Mouse (Mus musculus) kidney, embryonic 14.5 days (tissue): ENCODE data around the gene Foxo3. TPM values are rescaled to one million over a fixed set of nuclear protein-coding genes. Genes with fewer than 3 reads are reported as not detected.

Experiments
- ATAC-seq: fragments of 200-750 bp; cut with Nextera tagmentation; 2 replicates; pipeline ENCODE4 v1.8.0; 2017; ENCODE audit warnings: moderate number of reproducible peaks, mild to moderate bottlenecking, moderate TSS enrichment, moderate library complexity; ENCODE audit not compliant: low FRiP score, low TSS enrichment
- H3K27ac ChIP-seq: fragments of 300-500 bp; sonication (generic); 2 replicates; pipeline ENCODE4 v1.5.1; 2014; ENCODE audit warnings: low read depth, mild to moderate bottlenecking, low read length, moderate library complexity, mixed read lengths
- H3K27me3 ChIP-seq: fragments of 300-500 bp; sonication (generic); 2 replicates; pipeline ENCODE4 v1.6.1; 2014; ENCODE audit warnings: mild to moderate bottlenecking, low read length; ENCODE audit not compliant: control insufficient read depth, insufficient read depth
- H3K36me3 ChIP-seq: fragments of 300-500 bp; sonication (generic); 2 replicates; pipeline ENCODE4 v1.6.1; 2014; ENCODE audit warnings: low read length, mixed read lengths; ENCODE audit not compliant: control insufficient read depth, insufficient read depth
- H3K4me1 ChIP-seq: fragments of 300-500 bp; sonication (generic); 2 replicates; pipeline ENCODE4 v1.6.1; 2014; ENCODE audit warnings: low read length, mixed read lengths; ENCODE audit not compliant: control insufficient read depth, insufficient read depth
- H3K4me2 ChIP-seq: fragments of 300-500 bp; sonication (generic); replicated peaks from 2 replicates; pipeline ENCODE4 v1.6.1; 2014; ENCODE audit warnings: low read depth, mild to moderate bottlenecking, low read length
- H3K4me3 ChIP-seq: fragments of 300-500 bp; sonication (generic); 2 replicates; pipeline ENCODE4 v1.5.1; 2014; ENCODE audit warnings: mild to moderate bottlenecking, low read length
- H3K9ac ChIP-seq: fragments of 300-500 bp; sonication (generic); 2 replicates; pipeline ENCODE4 v1.6.1; 2014; ENCODE audit warnings: low read depth, mild to moderate bottlenecking, low read length, moderate library complexity
- H3K9me3 ChIP-seq: fragments of 300-500 bp; sonication (generic); 2 replicates; pipeline ENCODE4 v1.6.1; 2016; ENCODE audit warnings: low read length; ENCODE audit not compliant: control insufficient read depth
- WGBS: fragments of 180-500 bp; shearing (Covaris S2); extraction: QIAGEN DNeasy Blood & Tissue Kit; methylation state at CpG from one replicate; pipeline ENCODE4 v1.1.7; 2014; 5-methylcytosine and 5-hydroxymethylcytosine counted together
- polyA plus RNA-seq: library from polyadenylated mRNA; unstranded; fragments of >200 nt; fragmentation: Nextera tagmentation; extraction: Ambion mirVana; gene quantifications from 2 replicates; pipeline ENCODE4 v1.2.1, GENCODE M21; 2014

Gene Foxo3
- polyA plus RNA-seq, 1 experiment from 2014 or later: 8.2 TPM

DNA sequence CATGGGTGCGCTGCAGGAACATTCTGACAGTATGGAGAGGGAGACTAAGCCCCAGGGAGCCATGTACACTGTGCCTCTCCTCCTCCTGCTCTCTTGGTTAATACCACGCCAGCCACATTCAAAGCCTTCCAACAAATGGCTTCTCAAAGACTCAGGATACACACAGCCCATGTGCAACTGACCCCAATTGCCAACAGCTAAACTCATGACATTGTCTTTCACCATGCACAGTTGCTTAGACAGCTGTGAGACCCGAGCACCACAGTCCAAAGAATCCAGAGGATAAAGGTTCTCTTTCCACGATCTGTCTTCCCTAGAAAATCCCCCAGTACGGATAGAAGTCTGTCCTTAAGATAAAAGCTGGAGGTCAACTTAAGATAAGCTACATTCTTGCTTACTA lies 27.9 kb downstream of the Foxo3 start:
- H3K27ac ChIP-seq: no peak overlapping the region
- no peak for ATAC-seq
- H3K27me3 ChIP-seq: no peaks in the 10 kb centered on the region
- no peak overlapping the region for H3K4me3 ChIP-seq
- no peaks in the 10 kb centered on the region for H3K36me3 ChIP-seq
- peaks cover 17% of the 10 kb centered on the region for H3K4me1 ChIP-seq
- 66% methylated on average over 5 of the region's 5 CpGs for WGBS
- no peak overlapping the region for H3K9ac ChIP-seq
- H3K4me2 ChIP-seq: no peak overlapping the region
- no peaks in the 10 kb centered on the region for H3K9me3 ChIP-seq

DNA sequence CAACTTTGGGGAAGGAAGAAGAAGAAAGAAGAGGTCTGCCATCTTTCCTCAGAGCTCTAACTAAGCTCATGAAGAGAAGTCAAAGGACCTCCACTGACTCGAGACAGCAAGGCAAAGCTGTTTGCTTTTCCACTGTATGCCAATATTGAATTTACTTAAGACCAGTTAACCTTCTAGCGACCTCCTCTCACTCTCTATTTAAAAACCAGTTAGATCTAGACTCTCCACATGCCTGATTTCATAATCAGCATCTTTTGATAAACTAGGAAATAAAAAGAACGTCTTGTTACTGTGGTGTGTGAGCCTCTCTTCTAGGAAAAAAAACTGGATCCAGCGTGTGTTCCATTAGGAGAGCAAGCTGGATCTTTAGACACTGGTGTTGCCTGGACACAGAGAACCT lies 28.4 kb downstream of the Foxo3 start:
- WGBS: 58% methylated on average over 4 of the region's 4 CpGs
- ATAC-seq: no peak
- no peak overlapping the region for H3K4me3 ChIP-seq
- no peak overlapping the region for H3K9ac ChIP-seq
- no peaks in the 10 kb centered on the region for H3K9me3 ChIP-seq
- H3K27me3 ChIP-seq: no peaks in the 10 kb centered on the region
- no peak overlapping the region for H3K4me2 ChIP-seq
- H3K36me3 ChIP-seq: no peaks in the 10 kb centered on the region
- no peak overlapping the region for H3K27ac ChIP-seq
- peaks cover 17% of the 10 kb centered on the region for H3K4me1 ChIP-seq

DNA sequence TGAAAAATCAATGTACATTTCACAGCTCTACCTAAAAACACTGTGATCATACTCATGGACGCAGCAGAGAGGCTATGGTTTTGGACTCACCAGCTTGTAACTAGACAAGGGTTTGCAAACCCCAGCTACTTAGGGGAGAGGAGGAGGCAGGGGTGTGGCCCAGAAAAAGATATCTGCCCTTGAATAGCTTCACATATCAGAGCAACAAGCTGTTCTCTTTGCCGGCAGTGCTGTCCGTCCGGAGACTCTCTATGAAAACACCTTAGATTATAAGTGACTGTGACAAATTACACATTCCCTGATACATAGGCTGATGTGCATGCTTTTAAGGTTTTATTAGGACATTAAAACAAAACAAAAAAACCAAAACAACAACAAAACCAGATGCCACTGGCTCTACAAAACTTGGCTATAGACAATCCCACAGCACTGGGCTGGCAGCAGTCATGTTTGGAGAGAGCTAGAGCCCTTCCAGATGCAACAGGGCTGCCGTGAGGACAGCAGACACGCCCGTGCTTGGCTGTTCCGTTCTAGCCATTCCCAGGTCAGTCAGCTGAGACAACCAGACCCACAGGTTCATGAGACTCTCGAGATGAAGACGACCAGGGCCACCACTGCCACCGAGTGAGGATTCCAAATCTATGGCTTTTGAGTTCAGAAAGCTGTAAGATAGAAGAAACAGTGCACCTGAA lies 29.3 kb downstream of the Foxo3 start:
- Histone ChIP-seq H3K36me3 (no peaks in the 10 kb centered on the region), H3K27me3 (no peaks in the 10 kb centered on the region), H3K27ac (no peak overlapping the region), H3K4me1 (peaks cover 17% of the 10 kb centered on the region), H3K9ac (no peak overlapping the region), H3K9me3 (no peaks in the 10 kb centered on the region), H3K4me2 (no peak overlapping the region), H3K4me3 (no peak overlapping the region)
- no peak for ATAC-seq
- 58% methylated on average over 11 of the region's 11 CpGs for WGBS

DNA sequence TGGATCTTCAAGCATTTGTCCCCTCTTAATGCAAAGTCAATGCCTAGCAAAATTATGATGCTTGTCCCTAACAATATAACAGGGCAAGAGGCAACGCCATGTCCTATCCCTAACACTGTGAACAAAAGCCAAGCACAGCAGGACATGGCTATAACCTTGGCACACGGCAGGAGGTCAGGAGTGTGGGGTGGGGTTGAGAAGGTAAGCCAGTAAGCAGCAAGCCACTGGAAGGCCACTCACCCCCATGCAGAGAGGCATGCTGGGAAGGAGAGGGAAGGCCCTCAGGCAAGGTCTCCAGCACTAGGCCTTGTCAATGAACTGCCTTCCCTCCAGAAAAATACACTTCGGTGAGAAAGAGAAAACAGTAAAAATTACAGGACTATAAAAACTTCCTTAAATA lies 30.1 kb downstream of the Foxo3 start:
- 70% methylated on average over 3 of the region's 3 CpGs for WGBS
- Histone ChIP-seq H3K4me2 (no peak overlapping the region), H3K4me3 (no peak overlapping the region), H3K36me3 (no peaks in the 10 kb centered on the region), H3K27ac (no peak overlapping the region), H3K9me3 (no peaks in the 10 kb centered on the region), H3K4me1 (peaks cover 10% of the 10 kb centered on the region), H3K9ac (no peak overlapping the region), H3K27me3 (no peaks in the 10 kb centered on the region)
- ATAC-seq: no peak

DNA sequence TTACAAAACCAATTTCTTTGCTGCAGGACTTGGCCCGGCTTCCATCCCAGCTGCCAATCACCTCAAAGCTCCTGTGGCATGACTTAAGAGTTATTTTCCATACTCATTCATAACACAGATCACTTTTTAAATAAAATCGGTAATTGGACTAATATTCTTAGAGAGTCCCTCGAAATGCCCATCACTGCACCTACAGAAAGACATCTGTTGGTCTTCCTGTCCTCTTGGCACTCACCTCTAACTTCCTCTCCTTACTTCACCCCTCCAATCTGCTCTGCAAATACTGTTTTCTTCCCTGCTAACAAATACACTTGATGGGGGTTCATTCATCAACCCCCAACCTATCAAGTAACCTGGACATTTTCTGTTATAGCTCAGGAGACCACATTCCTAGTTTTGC lies 30.9 kb downstream of the Foxo3 start:
- no peak for ATAC-seq
- Histone ChIP-seq H3K27me3 (no peaks in the 10 kb centered on the region), H3K36me3 (no peaks in the 10 kb centered on the region), H3K27ac (no peak overlapping the region), H3K4me3 (no peak overlapping the region), H3K9ac (no peak overlapping the region), H3K9me3 (no peaks in the 10 kb centered on the region), H3K4me1 (peaks cover 6% of the 10 kb centered on the region), H3K4me2 (no peak overlapping the region)
- 97% methylated on average over 3 of the region's 3 CpGs for WGBS

DNA sequence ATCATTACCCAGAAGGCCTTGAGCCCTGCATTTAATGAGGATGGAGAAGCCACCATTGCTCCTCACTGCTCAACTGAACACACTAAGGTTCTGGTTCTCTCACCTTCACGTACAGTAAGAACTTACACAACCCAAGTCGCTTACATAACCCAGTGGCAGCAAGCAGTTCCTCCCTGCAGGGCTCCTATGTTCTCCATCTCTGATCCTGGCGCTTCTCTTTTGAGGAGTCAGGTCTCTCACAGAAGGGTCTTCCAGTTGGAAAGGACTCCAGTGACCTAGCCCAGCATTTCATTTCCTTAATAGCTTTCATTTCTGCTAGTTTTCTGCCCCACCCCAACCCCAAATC lies 31.3 kb downstream of the Foxo3 start:
- whole genome bisulfite sequencing: 98% methylated on average over 3 of the region's 3 CpGs
- Histone ChIP-seq H3K9me3 (no peaks in the 10 kb centered on the region), H3K4me2 (no peak overlapping the region), H3K27ac (no peak overlapping the region), H3K9ac (no peak overlapping the region), H3K4me3 (no peak overlapping the region), H3K27me3 (no peaks in the 10 kb centered on the region), H3K36me3 (no peaks in the 10 kb centered on the region), H3K4me1 (peaks cover 3% of the 10 kb centered on the region)
- ATAC-seq: no peak

DNA sequence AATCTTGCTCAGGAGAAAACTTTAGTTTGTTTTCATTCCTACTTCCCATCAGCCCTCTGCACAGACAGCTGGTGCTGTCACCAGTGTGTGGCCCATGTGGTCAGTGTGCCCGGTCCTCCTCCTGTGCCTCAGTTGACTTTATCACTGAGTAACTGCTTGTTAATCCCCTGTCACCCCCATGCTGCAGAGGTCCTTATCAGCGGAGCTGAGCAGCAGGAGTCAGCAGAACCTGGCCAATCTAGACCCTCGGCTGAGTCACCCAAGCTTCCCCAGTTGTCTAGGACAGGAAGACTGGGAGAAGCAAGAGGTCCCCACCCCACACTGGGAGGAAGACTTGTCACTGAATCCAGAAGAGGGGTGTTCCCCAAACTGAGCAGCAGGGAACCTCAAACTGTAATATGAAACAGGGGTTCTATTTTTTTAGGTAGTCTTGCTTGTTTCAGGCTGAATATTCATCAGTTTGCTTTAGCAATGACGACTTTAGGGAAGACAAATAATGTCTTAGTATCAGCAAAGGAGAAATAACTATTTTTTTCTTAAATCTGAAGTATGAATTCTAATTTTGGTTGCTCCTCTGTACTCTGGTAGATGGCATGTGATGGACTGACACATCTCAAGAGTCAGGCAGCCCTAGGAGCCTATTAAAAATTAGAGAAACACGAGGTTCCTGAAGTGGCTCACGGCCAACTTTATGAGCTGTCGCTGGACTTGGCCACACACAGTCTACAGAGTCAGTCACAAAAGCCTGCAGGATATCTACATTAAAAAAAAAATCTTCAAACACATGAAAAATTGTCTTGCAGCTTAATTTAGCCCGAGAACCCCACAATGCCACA lies 31.9 kb downstream of the Foxo3 start:
- no peak for ATAC-seq
- H3K4me1 ChIP-seq: peaks cover 3% of the 10 kb centered on the region; the same call in 1 of the 2 replicates
- WGBS: 80% methylated on average over 8 of the region's 8 CpGs

DNA sequence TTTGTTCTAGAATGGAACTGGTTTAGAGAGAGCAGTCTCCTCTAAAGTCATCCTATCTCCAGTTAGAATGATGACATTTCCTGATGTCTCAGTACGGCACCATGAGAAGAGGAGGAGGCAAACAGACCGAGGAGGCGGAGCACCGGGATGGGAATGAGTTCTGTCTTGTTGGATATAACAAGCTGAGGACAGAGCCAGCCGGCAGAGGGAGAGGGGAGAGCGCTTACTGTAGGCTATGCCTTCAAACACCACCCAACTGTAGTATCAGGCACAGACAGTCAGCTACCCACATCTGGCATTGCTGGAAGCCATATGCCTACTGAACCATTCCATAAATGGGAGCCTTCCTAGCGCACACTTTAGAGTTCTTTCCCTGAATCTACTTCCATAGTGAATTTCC lies 32.6 kb downstream of the Foxo3 start:
- Histone ChIP-seq H3K4me3 (no peak overlapping the region), H3K27ac (no peak overlapping the region), H3K27me3 (no peaks in the 10 kb centered on the region), H3K36me3 (no peaks in the 10 kb centered on the region), H3K4me1 (peaks cover 3% of the 10 kb centered on the region; the same call in 1 of the 2 replicates), H3K4me2 (no peak overlapping the region), H3K9ac (no peak overlapping the region), H3K9me3 (no peaks in the 10 kb centered on the region)
- no peak for ATAC-seq
- WGBS: 88% methylated on average over 7 of the region's 7 CpGs

More for the DNA sequence above, 31.9 kb downstream of the Foxo3 start:
- no peak overlapping the region for H3K9ac ChIP-seq
- H3K36me3 ChIP-seq: no peaks in the 10 kb centered on the region
- no peaks in the 10 kb centered on the region for H3K27me3 ChIP-seq
- no peak overlapping the region for H3K27ac ChIP-seq
- no peak overlapping the region for H3K4me2 ChIP-seq
- no peak overlapping the region for H3K4me3 ChIP-seq
- no peaks in the 10 kb centered on the region for H3K9me3 ChIP-seq

DNA sequence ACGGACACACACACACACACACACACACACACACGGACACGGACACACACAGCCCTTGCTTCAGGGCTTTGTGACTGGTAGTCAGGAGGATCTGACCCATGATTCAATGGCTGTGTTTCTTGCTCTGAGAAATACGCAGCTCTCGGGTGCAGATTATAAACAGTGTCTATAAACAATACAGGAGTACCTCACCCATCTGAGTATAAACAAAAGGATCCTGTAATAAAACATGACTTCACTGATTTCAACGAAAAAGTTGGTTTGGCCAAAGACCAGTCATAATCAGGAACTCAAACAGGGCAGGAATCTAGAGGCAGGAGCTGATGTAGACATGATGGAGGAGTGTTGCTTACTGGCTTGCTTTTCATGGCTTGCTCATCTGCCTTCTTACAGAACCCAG lies 34.1 kb downstream of the Foxo3 start:
- no peak overlapping the region for H3K4me3 ChIP-seq
- H3K27me3 ChIP-seq: no peaks in the 10 kb centered on the region
- H3K36me3 ChIP-seq: no peaks in the 10 kb centered on the region
- no peak overlapping the region for H3K9ac ChIP-seq
- H3K27ac ChIP-seq: no peak overlapping the region
- H3K9me3 ChIP-seq: no peaks in the 10 kb centered on the region
- no peak for ATAC-seq
- no peaks in the 10 kb centered on the region for H3K4me1 ChIP-seq
- no peak overlapping the region for H3K4me2 ChIP-seq
- WGBS: 93% methylated on average over 6 of the region's 6 CpGs
